Mouse (Mus musculus): ENCODE measurements around the gene Nat8f2.

Gene Nat8f2

DNA sequence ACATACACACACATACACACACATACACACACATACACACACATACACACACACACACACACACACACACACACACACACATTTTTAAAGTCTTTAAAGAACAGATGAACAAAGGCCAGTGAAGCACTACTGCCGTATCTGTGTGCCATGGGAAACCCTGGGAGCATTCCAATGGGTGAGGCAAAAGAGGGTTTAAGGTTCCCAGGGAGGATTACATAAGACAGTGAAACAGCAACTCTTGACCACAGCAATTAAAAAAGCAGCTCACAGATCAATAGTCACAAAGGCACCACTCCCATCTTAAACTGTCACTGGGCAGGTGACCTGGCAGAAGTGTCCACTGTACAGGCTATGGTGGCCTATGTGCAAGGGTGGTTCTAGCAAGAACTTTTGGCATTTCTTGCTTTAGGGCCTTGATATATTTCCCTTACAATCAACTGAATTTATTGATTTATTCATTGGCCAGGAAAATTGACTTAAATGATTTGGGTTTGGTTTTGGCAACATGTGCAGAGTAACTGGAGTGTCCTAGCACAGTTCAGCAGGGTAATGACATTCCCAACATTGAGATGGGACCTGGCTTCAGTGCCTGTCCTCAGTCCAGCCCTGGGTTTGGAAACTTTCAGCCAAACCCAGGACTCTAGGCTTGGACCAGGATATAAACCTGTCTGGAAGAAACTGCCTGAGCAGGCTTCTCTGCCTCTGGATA is 45.4 kb downstream of the Nat8f2 start:
- no peak for DNase-seq (ENCODE audit: low spot score in 2 of 2)

DNA sequence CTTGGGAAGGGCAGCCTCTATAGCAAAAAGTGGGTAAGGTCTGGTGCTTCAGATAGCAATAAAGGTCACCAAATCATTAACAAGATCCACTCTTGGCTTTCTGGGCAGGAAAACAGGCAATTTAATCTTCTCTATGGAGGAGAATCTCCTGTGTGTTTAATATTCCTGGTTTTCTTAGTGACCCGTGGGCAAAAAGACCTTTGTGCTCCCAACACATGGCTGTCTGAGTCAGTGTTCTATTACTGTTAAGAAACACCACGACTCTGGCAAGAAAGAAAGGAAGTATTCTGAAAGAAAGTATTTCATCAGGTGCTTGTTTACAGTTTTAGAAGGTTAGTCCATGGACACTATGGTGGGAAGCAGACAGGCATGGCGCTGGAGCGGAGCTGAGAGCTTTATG is 46.7 kb downstream of the Nat8f2 start:
- no peak for DNase-seq (ENCODE audit: low spot score in 2 of 2)

DNA sequence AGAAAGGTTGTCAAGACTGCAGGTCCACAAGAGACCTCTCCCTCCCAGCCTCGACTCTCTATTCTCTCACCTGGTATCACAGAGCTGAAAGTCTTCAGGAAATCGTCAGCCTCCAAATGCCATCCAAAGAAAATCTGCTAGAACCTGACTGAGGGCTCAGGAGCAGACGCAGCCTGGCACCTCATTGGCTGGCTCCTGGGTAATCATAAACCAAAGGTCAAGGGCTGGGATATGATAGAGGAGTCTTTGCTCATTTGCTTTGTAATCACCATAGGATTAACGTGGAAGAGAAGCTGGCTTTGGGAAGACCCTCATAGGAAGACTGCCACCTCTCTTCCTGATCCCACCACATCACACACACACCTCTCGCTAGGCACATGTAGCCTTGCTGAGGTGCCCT is 48.1 kb downstream of the Nat8f2 start, which contains the start of the genes Nat8f6 and Nat8f5:
Gene Nat8f6 (minus strand): TSS at position 118 of the 400 bp plus-strand sequence.
Gene Nat8f5 (minus strand): TSS at position 136 of the 400 bp plus-strand sequence.
- no peak for DNase-seq (ENCODE audit: low spot score in 2 of 2)

DNA sequence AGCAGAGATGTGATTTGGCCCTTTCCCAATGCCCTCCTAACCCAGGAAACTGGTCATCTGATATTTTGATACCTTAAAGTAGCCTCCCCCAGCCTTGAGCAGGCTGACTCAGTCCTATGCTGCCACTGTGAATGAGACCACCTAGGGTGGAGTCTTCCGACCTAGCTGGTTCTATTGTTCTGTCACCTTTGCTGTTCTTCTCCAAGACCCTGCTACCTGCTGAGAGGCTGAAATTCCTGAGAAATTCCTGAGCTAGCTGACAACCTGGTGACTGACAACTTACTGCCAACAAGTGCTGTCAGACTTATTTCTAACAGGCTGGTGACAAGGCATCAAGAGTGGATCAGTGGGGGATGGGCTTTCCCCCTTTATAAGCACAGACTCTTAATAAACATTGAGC is 50.6 kb downstream of the Nat8f2 start:
- no peak for DNase-seq (ENCODE audit: low spot score in 2 of 2)

Measured in spleen, postnatal 4 days (tissue).